Comparison of ENCODE assay signal across 26 mouse cellular contexts in the genomic region with DNA sequence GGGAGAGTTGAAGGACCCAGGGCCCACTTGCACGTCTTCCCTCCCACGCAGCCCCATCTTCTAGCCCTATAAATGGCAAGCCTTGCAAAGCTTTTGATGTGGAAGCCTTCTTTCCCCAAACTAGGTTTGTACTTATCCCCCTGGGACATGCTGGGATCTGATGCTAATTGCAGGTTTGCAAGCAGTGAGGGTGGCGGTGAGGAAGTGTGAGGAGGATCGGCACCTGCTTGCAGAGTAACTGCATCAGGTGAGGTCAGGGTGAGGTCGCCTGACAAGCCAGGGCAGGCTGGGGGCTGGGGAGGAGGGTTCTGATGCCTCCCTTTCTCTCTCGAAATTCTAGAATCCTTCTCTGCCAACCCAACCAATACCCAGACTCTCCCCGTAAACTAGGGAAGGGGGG. TPM values are rescaled to one million over a fixed set of nuclear protein-coding genes. Genes with fewer than 3 reads are reported as not detected.
DNase-seq lines count a peak whose midpoint lies in the region; ATAC-seq lines count a peak whose summit lies in the region.
"Had no signal": no experiment of that assay in that cellular context is flagged by ENCODE, and none has a peak within 500 bp of the region (broad histone marks: within the 10 kb centered on the region; RNA-seq: fewer than 3 reads in every experiment).

No protein-coding gene starts in this region.

- no peak overlapping the region for H3K4me2 ChIP-seq in heart, embryonic 12.5 days
- H3K4me2 ChIP-seq in embryonic facial prominence, embryonic 14.5 days (ENCODE audit: low read depth, low read length), result no peak overlapping the region
- no peak overlapping the region for H3K4me2 ChIP-seq in hindbrain, embryonic 16.5 days (ENCODE audit: low read length)
- H3K4me2 ChIP-seq: embryonic facial prominence, embryonic 15.5 days; heart, embryonic 11.5 days; heart, embryonic 15.5 days; hindbrain, embryonic 14.5 days had no signal

- peaks cover 24% of the 10 kb centered on the region for H3K27me3 ChIP-seq in heart, embryonic 12.5 days (replicated peaks)
- no peaks in the 10 kb centered on the region for H3K27me3 ChIP-seq in embryonic facial prominence, embryonic 14.5 days (replicated peaks; ENCODE audit: control insufficient read depth, insufficient read depth, low read length)
- 0 out of 2 replicates have a peak, but pooled peaks cover 2% of the 10 kb centered on the region for H3K27me3 ChIP-seq in hindbrain, embryonic 16.5 days (replicated peaks; ENCODE audit: control insufficient read depth, insufficient read depth, low read length)
- H3K27me3 ChIP-seq: embryonic facial prominence, embryonic 15.5 days had no signal

- peaks cover 7% of the 10 kb centered on the region; the same call in 1 of the 2 replicates for H3K9me3 ChIP-seq in heart, embryonic 12.5 days (replicated peaks)
- H3K9me3 ChIP-seq in embryonic facial prominence, embryonic 14.5 days (ENCODE audit: control insufficient read depth, low read length), result peaks cover 3% of the 10 kb centered on the region; the same call in 1 of the 2 replicates
- no peaks in the 10 kb centered on the region for H3K9me3 ChIP-seq in hindbrain, embryonic 16.5 days (ENCODE audit: control insufficient read depth, low read length)
- H3K9me3 ChIP-seq: embryonic facial prominence, embryonic 15.5 days; heart, embryonic 15.5 days had no signal

- H3K27ac ChIP-seq in heart, embryonic 12.5 days (ENCODE audit: poor library complexity, severe bottlenecking), result no peak overlapping the region
- H3K27ac ChIP-seq in embryonic facial prominence, embryonic 14.5 days (replicated peaks; ENCODE audit: low read depth, low read length), result no peak overlapping the region
- no peak overlapping the region for H3K27ac ChIP-seq in hindbrain, embryonic 16.5 days (ENCODE audit: low read depth, low read length)
- H3K27ac ChIP-seq: embryonic facial prominence, embryonic 15.5 days; gastrocnemius, adult 2 months; heart, embryonic 15.5 days; hindbrain, embryonic 14.5 days had no signal

- DNase-seq in heart, adult 11 months, result peak; percentile 77
- peak; percentile 49 for DNase-seq in brain, adult 2 months (ENCODE audit: low read depth, low spot score)
- peak; percentile 83 for DNase-seq in embryonic facial prominence, embryonic 14.5 days (ENCODE audit: low spot score)
- DNase-seq in urinary bladder, postnatal 4 days (ENCODE audit: low spot score in 2 of 2), result no peak
- DNase-seq: adrenal gland, adult 8-10 months; adrenal gland, postnatal 25 days; cerebellum, adult 18-20 months; cerebellum, adult 9-10 months; cerebellum, postnatal 14 days; forebrain, postnatal 0 days; gastrocnemius, adult 2 months; gastrocnemius, postnatal 36 days; heart, postnatal 10 days; heart, postnatal 4 days had no signal

- no peak overlapping the region for H3K9ac ChIP-seq in heart, embryonic 12.5 days
- no peak overlapping the region for H3K9ac ChIP-seq in embryonic facial prominence, embryonic 14.5 days (ENCODE audit: low read depth, low read length)
- H3K9ac ChIP-seq in hindbrain, embryonic 16.5 days (ENCODE audit: low read depth, low read length), result no peak overlapping the region
- H3K9ac ChIP-seq: embryonic facial prominence, embryonic 15.5 days; forebrain, postnatal 0 days; heart, embryonic 15.5 days; hindbrain, embryonic 14.5 days had no signal

- ATAC-seq in heart, embryonic 12.5 days (ENCODE audit: insufficient number of reproducible peaks, low FRiP score), result no peak
- ATAC-seq in embryonic facial prominence, embryonic 14.5 days (ENCODE audit: low read depth), result peak; percentile 82; the same call in 1 of the 2 replicates
- ATAC-seq in hindbrain, embryonic 16.5 days, result no peak
- ATAC-seq: activated CD4-positive, CD25-positive, alpha-beta regulatory T cell, adult 4 months; CD4-positive, CD25-positive, alpha-beta regulatory T cell, adult 4 months; forebrain, embryonic 14.5 days; forebrain, postnatal 0 days; intestine, postnatal 0 days had no signal

- H3K4me1 ChIP-seq in heart, embryonic 12.5 days (replicated peaks), result no peaks in the 10 kb centered on the region
- H3K4me1 ChIP-seq in embryonic facial prominence, embryonic 14.5 days (ENCODE audit: control insufficient read depth, insufficient read depth, low read length), result no peaks in the 10 kb centered on the region
- H3K4me1 ChIP-seq in hindbrain, embryonic 16.5 days (ENCODE audit: control insufficient read depth, insufficient read depth, low read depth, low read length), result no peaks in the 10 kb centered on the region
- H3K4me1 ChIP-seq: heart, embryonic 15.5 days had no signal

- H3K4me3 ChIP-seq in heart, embryonic 12.5 days, result no peak overlapping the region
- H3K4me3 ChIP-seq in embryonic facial prominence, embryonic 14.5 days (ENCODE audit: low read depth, low read length), result no peak overlapping the region
- no peak overlapping the region for H3K4me3 ChIP-seq in hindbrain, embryonic 16.5 days (ENCODE audit: low read length)
- H3K4me3 ChIP-seq: embryonic facial prominence, embryonic 15.5 days; gastrocnemius, adult 2 months; heart, embryonic 15.5 days had no signal

- H3K36me3 ChIP-seq in heart, embryonic 12.5 days, result no peaks in the 10 kb centered on the region
- H3K36me3 ChIP-seq in embryonic facial prominence, embryonic 14.5 days (ENCODE audit: control insufficient read depth, insufficient read depth, low read length), result no peaks in the 10 kb centered on the region
- no peaks in the 10 kb centered on the region for H3K36me3 ChIP-seq in hindbrain, embryonic 16.5 days (ENCODE audit: control insufficient read depth, insufficient read depth, low read length)
- H3K36me3 ChIP-seq: embryonic facial prominence, embryonic 15.5 days; heart, embryonic 15.5 days had no signal

- WGBS in heart, embryonic 12.5 days, result 56% methylated on average over 7 of the region's 7 CpGs
- 37% methylated on average over 7 of the region's 7 CpGs for WGBS in embryonic facial prominence, embryonic 14.5 days
- WGBS in hindbrain, embryonic 16.5 days, result 68% methylated on average over 7 of the region's 7 CpGs

RNA-seq across cellular contexts. Expression of gene Gpr132, which starts 17.4 kb away (rescaled TPM):
- not detected in 2 replicates for polyA plus RNA-seq in heart, embryonic 12.5 days (2016; fragmentation: Nextera tagmentation; extraction: Ambion mirVana)
- polyA plus RNA-seq in embryonic facial prominence, embryonic 14.5 days (2014; fragmentation: Nextera tagmentation; extraction: Ambion mirVana), result 0.45 and 0.54 TPM in 2 replicates
- 0.08 TPM in 1 of 2 replicates, not detected in the other for polyA plus RNA-seq in hindbrain, embryonic 16.5 days (2015; fragmentation: Nextera tagmentation; extraction: Ambion mirVana)
- polyA plus RNA-seq: forebrain, embryonic 11.5 days; forebrain, embryonic 14.5 days; forebrain, postnatal 0 days; hindbrain, embryonic 11.5 days; hindbrain, embryonic 14.5 days had no signal

RNA-seq across cellular contexts. Expression of gene Jag2, which starts 44.1 kb away (rescaled TPM):
- polyA plus RNA-seq in heart, embryonic 12.5 days (2016; fragmentation: Nextera tagmentation; extraction: Ambion mirVana), result 2.6 TPM in 2 replicates
- polyA plus RNA-seq in embryonic facial prominence, embryonic 14.5 days (2014; fragmentation: Nextera tagmentation; extraction: Ambion mirVana), result 9.4 and 13.1 TPM in 2 replicates
- polyA plus RNA-seq in hindbrain, embryonic 16.5 days (2015; fragmentation: Nextera tagmentation; extraction: Ambion mirVana), result 10.7 and 11.1 TPM in 2 replicates

RNA-seq across cellular contexts. Expression of gene Cdca4, which starts 56.2 kb away (rescaled TPM):
- polyA plus RNA-seq in heart, embryonic 12.5 days (2016; fragmentation: Nextera tagmentation; extraction: Ambion mirVana), result 47.2 and 49.2 TPM in 2 replicates
- polyA plus RNA-seq in embryonic facial prominence, embryonic 14.5 days (2014; fragmentation: Nextera tagmentation; extraction: Ambion mirVana), result 86.2 and 105 TPM in 2 replicates
- 31.3 and 36.7 TPM in 2 replicates for polyA plus RNA-seq in hindbrain, embryonic 16.5 days (2015; fragmentation: Nextera tagmentation; extraction: Ambion mirVana)

RNA-seq across cellular contexts. Expression of gene Nudt14, which starts 56.5 kb away (rescaled TPM):
- 38.3 and 41.7 TPM in 2 replicates for polyA plus RNA-seq in heart, embryonic 12.5 days (2016; fragmentation: Nextera tagmentation; extraction: Ambion mirVana)
- 87.3 and 87.4 TPM in 2 replicates for polyA plus RNA-seq in embryonic facial prominence, embryonic 14.5 days (2014; fragmentation: Nextera tagmentation; extraction: Ambion mirVana)
- 54.2 and 57.3 TPM in 2 replicates for polyA plus RNA-seq in hindbrain, embryonic 16.5 days (2015; fragmentation: Nextera tagmentation; extraction: Ambion mirVana)

Comparison
In these comparisons a context has a peak if more than half of its experiments do, and no peak if none do; other contexts are left out.
1. DNase-seq: peak in heart, adult 11 months (single experiment), brain, adult 2 months (single experiment) and embryonic facial prominence, embryonic 14.5 days (single experiment); none in urinary bladder, postnatal 4 days (0 of 2).